Mouse (Mus musculus): ENCODE data around the gene Camk1g. TPM values are rescaled to one million over a fixed set of nuclear protein-coding genes. Genes with fewer than 3 reads are reported as not detected.

The Camk1g gene
- polyA plus RNA-seq, 1 experiment = 34.4 TPM

GRCm38 (mm10) chr1:193342198-193342946 is 27.7 kb downstream of the Camk1g start:
- Histone ChIP-seq H3K4me3 (ENCODE audit: insufficient read depth, low read length) (no peak overlapping the region), H3K27ac (ENCODE audit: insufficient read depth, low read length) (no peak overlapping the region), H3K4me1 (ENCODE audit: control insufficient read depth, insufficient read depth, low read length) (peaks cover 10% of the 10 kb centered on the region)
- TF ChIP-seq POLR2A (IDR thresholded peaks at IDR 0.05; ENCODE audit: extremely low read depth, insufficient read depth, low read length) (no peak), CTCF (IDR thresholded peaks at IDR 0.05; ENCODE audit: extremely low read depth, insufficient read depth, low read length) (no peak)

- Histone ChIP-seq H3K4me1 (ENCODE audit: control insufficient read depth, insufficient read depth, low read length) (peaks cover 18% of the 10 kb centered on the region), H3K27ac (ENCODE audit: insufficient read depth, low read length) (no peak overlapping the region), H3K4me3 (ENCODE audit: insufficient read depth, low read length) (no peak overlapping the region)
- TF ChIP-seq CTCF (IDR thresholded peaks at IDR 0.05; ENCODE audit: extremely low read depth, insufficient read depth, low read length) = no peak
- no peak for TF ChIP-seq POLR2A (IDR thresholded peaks at IDR 0.05; ENCODE audit: extremely low read depth, insufficient read depth, low read length)
Observed at GRCm38 (mm10) chr1:193338363-193338995, 31.6 kb downstream of the Camk1g start.

GRCm38 (mm10) chr1:193337787-193338310 is 32.2 kb downstream of the Camk1g start:
- no peak overlapping the region for H3K4me3 ChIP-seq (ENCODE audit: insufficient read depth, low read length)
- no peak for TF ChIP-seq CTCF (IDR thresholded peaks at IDR 0.05; ENCODE audit: extremely low read depth, insufficient read depth, low read length)
- TF ChIP-seq POLR2A (IDR thresholded peaks at IDR 0.05; ENCODE audit: extremely low read depth, insufficient read depth, low read length) = no peak
- peaks cover 19% of the 10 kb centered on the region for H3K4me1 ChIP-seq (ENCODE audit: control insufficient read depth, insufficient read depth, low read length)
- no peak overlapping the region for H3K27ac ChIP-seq (ENCODE audit: insufficient read depth, low read length)

GRCm38 (mm10) chr1:193337018-193337321 is 33.1 kb downstream of the Camk1g start:
- Histone ChIP-seq H3K4me1 (ENCODE audit: control insufficient read depth, insufficient read depth, low read length) (peaks cover 25% of the 10 kb centered on the region), H3K27ac (ENCODE audit: insufficient read depth, low read length) (no peak overlapping the region), H3K4me3 (ENCODE audit: insufficient read depth, low read length) (no peak overlapping the region)
- TF ChIP-seq POLR2A (IDR thresholded peaks at IDR 0.05; ENCODE audit: extremely low read depth, insufficient read depth, low read length) (no peak), CTCF (IDR thresholded peaks at IDR 0.05; ENCODE audit: extremely low read depth, insufficient read depth, low read length) (no peak)

GRCm38 (mm10) chr1:193336122-193337017 is 33.7 kb downstream of the Camk1g start:
- Histone ChIP-seq H3K4me3 (ENCODE audit: insufficient read depth, low read length) (no peak overlapping the region), H3K4me1 (ENCODE audit: control insufficient read depth, insufficient read depth, low read length) (peaks cover 25% of the 10 kb centered on the region), H3K27ac (ENCODE audit: insufficient read depth, low read length) (no peak overlapping the region)
- TF ChIP-seq POLR2A (IDR thresholded peaks at IDR 0.05; ENCODE audit: extremely low read depth, insufficient read depth, low read length) (no peak), CTCF (IDR thresholded peaks at IDR 0.05; ENCODE audit: extremely low read depth, insufficient read depth, low read length) (no peak)

- Histone ChIP-seq H3K4me3 (ENCODE audit: insufficient read depth, low read length) (no peak overlapping the region), H3K4me1 (ENCODE audit: control insufficient read depth, insufficient read depth, low read length) (peaks cover 27% of the 10 kb centered on the region), H3K27ac (ENCODE audit: insufficient read depth, low read length) (no peak overlapping the region)
- TF ChIP-seq POLR2A (IDR thresholded peaks at IDR 0.05; ENCODE audit: extremely low read depth, insufficient read depth, low read length) = no peak
- no peak for TF ChIP-seq CTCF (IDR thresholded peaks at IDR 0.05; ENCODE audit: extremely low read depth, insufficient read depth, low read length)
Observed at GRCm38 (mm10) chr1:193334546-193334945, 35.6 kb downstream of the Camk1g start.

- H3K4me3 ChIP-seq (ENCODE audit: insufficient read depth, low read length) = no peak overlapping the region
- TF ChIP-seq POLR2A (IDR thresholded peaks at IDR 0.05; ENCODE audit: extremely low read depth, insufficient read depth, low read length) = no peak
- TF ChIP-seq CTCF (IDR thresholded peaks at IDR 0.05; ENCODE audit: extremely low read depth, insufficient read depth, low read length) = no peak
- H3K27ac ChIP-seq (ENCODE audit: insufficient read depth, low read length) = no peak overlapping the region
- H3K4me1 ChIP-seq (ENCODE audit: control insufficient read depth, insufficient read depth, low read length) = peaks cover 23% of the 10 kb centered on the region
Observed at GRCm38 (mm10) chr1:193333776-193334175, 36.3 kb downstream of the Camk1g start.

GRCm38 (mm10) chr1:193332671-193333070 is 37.4 kb downstream of the Camk1g start:
- Histone ChIP-seq H3K4me3 (ENCODE audit: insufficient read depth, low read length) (no peak overlapping the region), H3K4me1 (ENCODE audit: control insufficient read depth, insufficient read depth, low read length) (peaks cover 17% of the 10 kb centered on the region), H3K27ac (ENCODE audit: insufficient read depth, low read length) (no peak overlapping the region)
- TF ChIP-seq POLR2A (IDR thresholded peaks at IDR 0.05; ENCODE audit: extremely low read depth, insufficient read depth, low read length) = no peak

- TF ChIP-seq POLR2A (IDR thresholded peaks at IDR 0.05; ENCODE audit: extremely low read depth, insufficient read depth, low read length) = no peak
- no peak for TF ChIP-seq CTCF (IDR thresholded peaks at IDR 0.05; ENCODE audit: extremely low read depth, insufficient read depth, low read length)
- no peak overlapping the region for H3K4me3 ChIP-seq (ENCODE audit: insufficient read depth, low read length)
- no peak overlapping the region for H3K27ac ChIP-seq (ENCODE audit: insufficient read depth, low read length)
- peaks cover 17% of the 10 kb centered on the region for H3K4me1 ChIP-seq (ENCODE audit: control insufficient read depth, insufficient read depth, low read length)
Observed at GRCm38 (mm10) chr1:193332018-193332417, 38.1 kb downstream of the Camk1g start.

Measured in cortical plate, adult 2 months (tissue).